Mouse (Mus musculus) cerebellum, adult 2 months (tissue): Measurements from ENCODE around the gene Ccdc34.

Experiments used
- CTCF ChIP-seq: fragments of 200-500 bp; IDR thresholded peaks from 2 replicates; pipeline ENCODE4 v1.5.1; 2011; ENCODE audit warnings: low read depth, mild to moderate bottlenecking, control low read depth, low read length, moderate library complexity, borderline replicate concordance; ENCODE audit not compliant: insufficient read depth
- POLR2A ChIP-seq: fragments of 200-500 bp; IDR thresholded peaks from 2 replicates; pipeline ENCODE4 v1.6.1; 2011; ENCODE audit warnings: low read length, control low read depth, borderline replicate concordance; ENCODE audit not compliant: insufficient read depth

DNA sequence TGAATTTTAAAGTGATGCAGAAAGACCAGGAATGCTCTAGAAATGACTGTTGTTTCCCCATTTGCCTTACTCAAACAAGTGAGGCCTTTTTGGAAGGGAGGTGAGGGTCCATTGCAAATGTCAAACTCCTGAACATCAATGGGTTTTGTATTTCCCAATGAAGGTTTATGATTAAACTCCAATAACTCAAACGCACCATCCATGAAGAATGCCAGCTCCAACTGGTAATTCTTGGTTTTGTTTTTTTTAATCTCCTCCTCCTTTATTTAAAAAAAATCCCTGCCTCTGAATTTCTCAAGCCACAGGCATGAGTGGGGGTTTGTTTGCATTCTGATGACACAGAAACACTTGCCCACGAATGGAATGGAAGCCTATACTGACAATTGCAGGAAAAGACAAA lies 178.9 kb downstream of the Ccdc34 start:
- TF ChIP-seq CTCF (no peak), POLR2A (no peak)
